ENCODE assay signal across 24 mouse cellular contexts in genomic region chr12:32202583-32202982, GRCm38 (mm10).
"Had no signal": no experiment of that assay in that cellular context is flagged by ENCODE, and none has a peak within 500 bp of the region (broad histone marks: within the 10 kb centered on the region; RNA-seq: fewer than 3 reads in every experiment).

No protein-coding gene starts in this region.

- H3K27me3 ChIP-seq: heart, embryonic 12.5 days; hindbrain, embryonic 12.5 days; limb, embryonic 12.5 days; liver, embryonic 13.5 days; liver, embryonic 15.5 days had no signal

- H3K36me3 ChIP-seq: heart, embryonic 12.5 days; hindbrain, embryonic 10.5 days; hindbrain, embryonic 12.5 days; limb, embryonic 10.5 days; limb, embryonic 12.5 days had no signal

- H3K9ac ChIP-seq: heart, embryonic 12.5 days; hindbrain, embryonic 12.5 days; hindbrain, embryonic 14.5 days; limb, embryonic 12.5 days; liver, embryonic 13.5 days; liver, embryonic 15.5 days had no signal

- H3K4me2 ChIP-seq: heart, embryonic 12.5 days; hindbrain, embryonic 12.5 days; hindbrain, embryonic 14.5 days; limb, embryonic 12.5 days; liver, embryonic 11.5 days; liver, embryonic 13.5 days; liver, embryonic 15.5 days had no signal

- H3K4me1 ChIP-seq: hindbrain, embryonic 12.5 days; limb, embryonic 10.5 days; limb, embryonic 12.5 days had no signal

- H3K4me3 ChIP-seq: heart, adult 2 months; heart, embryonic 12.5 days; hindbrain, embryonic 10.5 days; hindbrain, embryonic 12.5 days; layer of hippocampus, adult 2 months; left cerebral cortex, adult 2 months; limb, embryonic 10.5 days; limb, embryonic 12.5 days; liver, embryonic 13.5 days; liver, embryonic 15.5 days had no signal

- H3K9me3 ChIP-seq: heart, embryonic 12.5 days; hindbrain, embryonic 10.5 days; hindbrain, embryonic 12.5 days; limb, embryonic 10.5 days; limb, embryonic 12.5 days; liver, embryonic 13.5 days; liver, embryonic 15.5 days had no signal

- ATAC-seq: hindbrain, embryonic 16.5 days; intestine, postnatal 0 days had no signal

- H3K27ac ChIP-seq: heart, adult 2 months; hindbrain, embryonic 10.5 days; hindbrain, embryonic 12.5 days; hindbrain, embryonic 14.5 days; layer of hippocampus, adult 2 months; left cerebral cortex, adult 2 months; limb, embryonic 10.5 days; limb, embryonic 12.5 days; liver, embryonic 13.5 days; liver, embryonic 15.5 days had no signal

- DNase-seq: gastrocnemius, postnatal 14 days; gastrocnemius, postnatal 36 days; heart, adult 2 months; heart, postnatal 10 days; heart, postnatal 4 days; kidney, adult 18-20 months; kidney, adult 8-10 months; kidney, postnatal 10 days; kidney, postnatal 25 days; kidney, postnatal 4 days; liver; liver, embryonic 13.5 days had no signal
